Mouse (Mus musculus) cerebellum, adult 8-10 months (tissue): ENCODE results near the gene Baiap3.

Experiments
- DNase-seq: peaks from one replicate; pipeline ENCODE4 v3.0.0; 2022

Gene Baiap3

DNA sequence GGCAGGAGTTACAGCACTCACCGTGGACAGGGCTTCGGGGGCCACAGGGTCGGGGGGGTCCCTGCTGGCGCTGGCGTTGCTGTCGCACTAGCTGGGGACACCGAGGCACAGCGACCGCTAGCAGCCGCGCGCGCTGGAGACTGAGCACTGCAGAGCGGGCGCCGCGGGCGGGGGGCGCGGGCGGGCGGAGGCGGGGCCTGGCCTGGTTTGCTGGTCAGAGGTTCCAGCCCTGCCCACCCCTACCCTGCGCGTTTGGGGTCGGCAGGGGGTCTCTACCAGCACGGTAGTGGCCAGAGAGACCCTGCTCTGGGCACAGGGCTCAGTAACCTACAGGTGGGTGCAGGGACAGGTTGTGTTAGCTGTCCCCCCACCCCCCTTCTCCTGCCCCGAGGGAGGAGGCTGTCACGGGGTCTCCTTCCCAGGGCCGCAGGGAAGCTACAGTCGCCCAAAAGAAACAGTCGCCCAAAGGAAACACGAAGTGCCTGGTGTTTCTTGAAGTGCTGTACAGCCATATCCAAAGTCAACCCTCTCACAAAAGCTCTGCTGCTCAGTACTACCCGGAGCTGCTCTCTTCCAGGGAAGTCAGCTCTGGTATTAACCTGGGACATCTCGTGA, at the start of gene Baiap3:
TSS of gene Baiap3 (minus strand) at position 225 of the 615 bp plus-strand sequence.
- no peak for DNase-seq

DNA sequence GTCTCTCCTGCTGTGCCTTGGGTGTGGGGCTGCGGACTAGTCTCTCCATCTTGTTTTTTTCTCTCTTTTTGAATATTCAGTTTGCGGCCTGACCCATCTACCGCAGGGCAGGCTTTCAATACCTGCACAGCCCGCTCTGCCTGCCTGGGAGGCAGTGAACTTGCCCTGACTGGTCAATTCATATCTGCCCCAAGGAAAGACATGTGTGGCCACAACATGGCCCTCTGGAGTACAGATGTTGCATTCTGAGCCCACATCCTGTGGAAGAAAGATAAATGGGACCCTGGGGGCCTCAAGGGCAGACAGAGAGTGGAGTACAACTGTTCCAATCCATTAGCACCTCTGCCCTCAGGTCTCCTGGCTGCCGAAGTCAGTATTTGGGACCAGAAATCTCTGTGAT, 41.9 kb upstream of the Baiap3 start, which contains the start of gene Prss34:
TSS of gene Prss34 (plus strand) at position 301 of the 400 bp plus-strand sequence.
- DNase-seq, result no peak

DNA sequence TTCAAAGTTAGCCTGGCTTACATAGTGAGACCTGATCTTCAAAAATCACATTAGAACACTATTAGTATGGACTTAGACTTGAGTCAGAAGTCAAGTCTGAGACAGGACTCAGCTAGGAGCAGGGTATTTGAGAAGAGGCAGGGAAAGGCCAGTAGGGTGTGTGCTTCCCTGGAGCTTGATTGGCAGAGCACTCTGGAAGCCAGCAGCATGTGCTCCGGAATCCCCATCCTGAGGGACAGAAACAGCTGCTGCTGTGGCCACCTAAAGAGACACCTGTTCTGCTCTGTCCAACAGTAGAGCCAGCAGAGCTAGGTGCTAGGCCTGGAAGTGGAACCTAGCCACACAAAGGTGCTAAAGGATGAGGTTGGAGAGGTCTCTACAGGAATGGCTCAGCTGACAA, 37.9 kb upstream of the Baiap3 start:
- DNase-seq, result no peak

DNA sequence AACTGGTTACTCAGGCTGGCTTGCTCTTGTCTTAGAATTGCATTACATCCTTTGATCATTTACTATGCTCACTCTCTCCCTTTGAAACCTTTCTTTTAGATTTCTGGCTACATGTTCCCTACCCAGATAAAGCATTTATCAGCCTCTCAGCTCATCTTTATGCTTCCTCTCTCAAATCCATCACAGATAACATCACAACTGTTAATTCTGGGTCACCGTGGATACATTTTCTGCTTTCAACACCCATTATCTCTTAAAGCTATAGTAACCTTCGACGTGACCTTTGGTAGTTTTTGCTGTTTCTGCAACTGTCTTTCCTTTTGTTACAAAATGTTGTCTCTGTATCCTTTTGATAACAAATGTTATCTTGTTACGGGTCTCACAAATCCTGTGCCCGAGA, 37.3 kb upstream of the Baiap3 start:
- DNase-seq, result no peak

DNA sequence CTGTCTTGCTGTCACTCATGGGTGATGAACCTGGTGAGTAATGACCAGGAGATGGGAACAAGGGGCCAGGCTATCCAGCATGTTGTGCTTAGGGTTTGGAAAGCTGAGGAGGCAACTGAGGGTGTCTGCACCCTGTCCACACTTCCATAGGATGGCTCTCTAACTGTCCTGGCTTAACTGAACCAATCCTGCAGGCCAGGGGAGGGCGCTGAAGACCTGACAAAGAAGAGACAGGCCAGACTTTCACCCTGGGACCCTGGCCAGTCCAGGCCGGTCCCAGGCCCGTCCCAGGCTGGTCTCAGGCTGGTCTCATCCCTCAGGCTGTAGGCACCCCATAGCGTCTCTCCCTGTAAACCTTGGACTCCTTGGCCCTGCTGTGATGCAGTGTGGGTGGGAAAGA, 34.2 kb upstream of the Baiap3 start:
- DNase-seq, result no peak

DNA sequence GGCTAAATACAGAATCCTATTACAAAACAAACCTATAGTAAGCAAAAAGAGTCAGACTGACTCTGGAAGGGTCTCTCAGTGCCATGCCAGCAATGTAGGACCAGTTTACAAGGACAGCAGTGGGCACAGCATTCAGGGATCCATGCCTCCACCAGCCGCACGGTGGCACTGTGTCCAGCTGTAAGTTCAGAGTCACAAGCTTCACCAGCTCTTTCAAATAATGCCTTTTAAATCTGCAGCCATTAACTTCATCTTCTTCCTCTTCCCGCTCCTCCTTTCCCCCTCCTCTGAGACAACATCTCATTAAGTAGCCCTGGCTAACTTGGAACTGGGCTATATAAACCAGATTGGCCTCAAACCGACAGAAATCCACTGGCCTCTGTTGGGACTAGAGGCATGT, 32.7 kb upstream of the Baiap3 start:
- DNase-seq, result no peak

DNA sequence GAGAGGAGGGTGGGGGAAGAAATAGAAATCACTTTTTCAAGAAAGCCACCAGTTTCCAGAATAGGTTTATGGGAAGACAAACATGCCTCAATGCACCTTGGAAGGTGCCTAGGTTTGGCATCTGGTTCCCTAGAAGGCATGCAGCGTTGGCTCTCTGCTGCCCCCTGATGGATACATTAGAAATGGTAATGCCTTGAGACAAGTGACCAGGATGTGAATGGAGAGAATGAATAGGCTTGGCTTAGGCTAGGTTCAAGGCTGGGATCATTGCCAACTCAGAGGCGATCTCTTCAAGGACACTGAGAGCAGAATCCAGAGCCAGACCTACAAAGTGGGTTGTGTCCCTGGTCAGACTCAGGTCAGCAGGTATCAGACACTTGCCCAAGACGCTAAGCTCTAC, 28.9 kb upstream of the Baiap3 start:
- peak; percentile 80 for DNase-seq

DNA sequence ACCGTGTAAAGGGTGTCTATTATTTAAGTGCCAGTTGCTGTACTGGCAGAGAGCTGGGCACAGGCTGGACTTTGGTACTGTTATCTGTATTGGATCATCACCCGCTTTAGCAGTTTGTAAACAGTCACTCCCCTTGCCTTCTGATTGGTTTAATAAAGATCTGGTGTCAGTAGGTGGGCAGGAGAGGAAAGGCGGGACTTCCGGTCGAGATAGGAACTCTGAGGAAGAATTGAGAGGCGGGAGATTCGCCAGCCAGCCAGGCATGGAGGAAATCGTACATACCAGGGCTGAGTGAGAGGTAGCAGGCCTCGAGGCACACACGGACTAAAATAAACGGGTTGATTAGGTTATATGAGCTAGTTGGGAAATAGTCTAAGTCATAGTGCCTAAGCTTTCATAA, 26.0 kb upstream of the Baiap3 start:
- DNase-seq, result no peak

DNA sequence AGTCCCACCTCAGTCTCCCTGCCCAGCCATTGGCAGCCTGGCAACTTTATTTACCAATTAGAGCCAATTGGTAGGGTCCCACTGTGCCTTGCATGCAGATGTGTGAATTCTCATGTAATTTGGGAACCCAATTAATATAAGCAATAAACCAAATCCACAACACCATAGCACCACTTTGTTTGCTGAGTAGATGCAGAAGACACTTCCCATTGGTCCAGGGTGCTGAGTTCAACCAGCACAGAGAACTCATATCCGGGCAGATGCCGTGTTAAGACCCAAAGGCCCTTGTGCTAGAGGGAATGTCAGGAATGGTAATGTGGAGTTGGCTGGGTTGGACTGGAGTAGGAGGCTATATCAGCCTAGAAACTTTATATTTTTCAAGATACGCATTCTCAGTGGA, 19.7 kb upstream of the Baiap3 start:
- DNase-seq, result no peak

DNA sequence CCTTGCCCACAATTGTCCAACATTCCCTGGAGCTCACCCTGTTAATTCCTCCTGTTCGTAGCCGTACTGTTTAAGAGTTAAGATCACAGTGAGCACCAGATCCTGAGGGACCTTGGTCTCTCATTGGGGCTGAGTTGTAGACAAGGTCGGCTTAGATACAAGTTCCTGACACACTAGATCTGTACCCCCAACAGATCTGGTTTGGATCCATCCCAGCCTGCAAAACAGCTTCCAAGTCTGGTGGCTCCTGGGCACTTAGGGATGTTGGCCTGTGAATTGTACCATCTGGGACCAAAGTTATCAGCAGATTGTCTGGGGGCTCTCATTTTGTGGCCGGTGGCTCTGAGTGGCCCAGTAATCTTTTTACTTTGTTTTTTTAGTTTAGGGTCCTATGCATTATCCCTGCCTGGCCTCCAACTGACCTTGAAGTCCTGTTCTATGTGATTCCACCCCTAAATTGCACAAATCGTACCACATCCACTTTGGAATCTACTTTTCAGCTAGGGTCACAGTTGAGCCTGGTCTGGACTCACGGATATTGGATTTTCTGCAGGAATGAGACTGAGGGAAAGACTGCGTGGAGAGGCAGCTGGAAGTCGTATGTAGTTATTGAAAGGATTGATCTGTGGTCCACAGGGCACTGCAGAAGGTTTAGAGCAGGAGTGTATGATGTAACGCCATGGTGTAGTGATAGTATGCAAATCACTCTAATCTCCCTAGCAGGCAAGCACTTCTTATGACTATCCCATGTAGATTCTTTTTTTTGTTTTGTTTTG, 18.6 kb upstream of the Baiap3 start, which contains the start of gene Ube2i:
TSS of gene Ube2i (minus strand) at position 52 of the 776 bp plus-strand sequence.
- no peak for DNase-seq

DNA sequence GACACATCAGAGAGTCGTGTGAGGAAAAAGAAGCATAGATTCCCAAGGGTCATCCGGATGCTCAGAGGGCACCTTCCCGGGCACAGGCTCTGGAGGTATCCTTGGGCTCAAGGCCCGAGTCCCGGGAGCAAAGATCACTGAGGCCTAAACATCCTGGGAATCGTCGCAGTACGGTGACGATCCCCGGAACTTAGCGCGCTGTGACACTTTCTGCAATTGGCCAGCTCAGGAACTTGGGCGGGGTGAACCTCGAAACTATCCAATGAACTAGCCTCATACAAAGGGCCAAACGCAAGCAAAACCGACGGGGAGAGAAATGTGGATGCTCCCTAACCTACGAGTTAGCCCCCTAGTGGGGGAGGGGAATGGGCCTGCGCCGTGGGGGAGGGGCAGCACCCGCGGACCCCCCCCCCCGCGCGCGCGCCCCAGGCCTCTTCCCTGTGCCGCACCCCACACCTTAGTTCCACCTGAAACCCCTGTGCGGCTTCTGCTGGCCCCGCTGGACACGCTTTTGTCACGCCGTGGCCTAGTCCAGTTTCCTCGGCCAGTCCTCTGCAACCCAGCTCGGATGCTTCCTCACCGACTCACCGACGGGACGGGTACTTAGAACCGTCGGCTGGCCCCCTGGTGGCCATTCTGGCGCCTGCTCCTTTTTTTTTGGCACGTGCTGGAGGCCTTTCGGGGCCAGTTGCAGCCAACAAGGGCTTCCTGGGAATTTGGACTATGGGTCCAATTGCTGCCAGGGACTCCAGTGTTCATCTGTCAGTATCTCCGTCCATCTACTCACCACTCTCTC, 17.7 kb upstream of the Baiap3 start:
- DNase-seq, result peak; percentile 98

DNA sequence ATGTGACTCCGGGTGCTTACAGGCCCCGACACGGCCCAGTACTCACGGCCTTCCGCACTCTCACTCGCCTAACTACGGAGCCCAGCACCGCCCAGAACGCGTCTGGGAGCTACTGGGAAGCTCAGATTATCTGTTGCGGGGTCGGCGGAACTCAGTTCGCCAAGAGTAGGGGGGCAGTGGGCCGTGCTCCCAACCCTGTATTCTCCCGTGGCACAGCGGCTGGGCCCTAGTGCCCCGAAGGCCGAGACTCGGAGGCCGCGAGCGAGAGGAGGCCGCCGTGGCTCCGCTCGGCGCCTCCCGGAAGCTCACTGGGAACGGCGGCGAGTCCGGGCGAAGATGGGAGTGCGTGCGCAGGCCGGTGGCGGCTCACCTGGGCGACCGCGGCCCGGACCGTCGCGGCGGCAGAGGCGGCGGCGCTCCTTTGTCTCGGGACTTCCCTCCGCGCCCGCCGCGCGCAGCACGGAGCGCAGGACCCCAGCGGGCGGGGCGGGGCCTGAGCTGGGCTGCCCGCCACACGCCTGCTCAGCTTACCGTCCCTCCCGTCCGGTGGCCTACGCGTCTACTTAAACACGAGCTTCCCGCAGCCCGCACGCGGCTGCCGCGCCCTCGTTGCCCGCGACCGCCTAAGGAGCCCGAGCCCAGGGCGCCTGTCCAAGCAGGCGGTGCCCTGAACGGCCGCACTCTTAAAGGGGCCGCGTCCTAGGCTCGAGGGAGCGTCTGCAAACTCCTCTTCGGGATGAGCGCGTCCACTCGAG, 17.0 kb upstream of the Baiap3 start:
- peak; percentile 95 for DNase-seq

DNA sequence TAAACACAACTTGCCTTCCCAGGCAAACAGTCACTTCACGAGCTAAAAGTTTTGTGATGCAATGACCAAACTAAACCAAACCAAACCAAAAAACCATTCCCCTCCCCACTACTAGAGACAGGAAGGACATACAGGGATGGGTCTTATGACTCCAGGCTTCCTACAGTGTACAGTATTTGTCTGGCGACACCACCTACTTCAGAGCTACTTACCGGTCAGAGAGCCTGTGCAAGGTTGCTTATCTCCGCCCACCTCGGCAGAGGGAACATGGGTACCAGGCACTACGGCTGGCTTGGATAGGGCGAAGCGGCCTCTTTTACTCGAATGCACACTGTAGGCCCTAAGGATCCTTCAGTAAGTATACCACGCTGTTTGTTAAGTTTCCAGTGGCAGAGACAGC, 16.2 kb upstream of the Baiap3 start:
- DNase-seq, result no peak

DNA sequence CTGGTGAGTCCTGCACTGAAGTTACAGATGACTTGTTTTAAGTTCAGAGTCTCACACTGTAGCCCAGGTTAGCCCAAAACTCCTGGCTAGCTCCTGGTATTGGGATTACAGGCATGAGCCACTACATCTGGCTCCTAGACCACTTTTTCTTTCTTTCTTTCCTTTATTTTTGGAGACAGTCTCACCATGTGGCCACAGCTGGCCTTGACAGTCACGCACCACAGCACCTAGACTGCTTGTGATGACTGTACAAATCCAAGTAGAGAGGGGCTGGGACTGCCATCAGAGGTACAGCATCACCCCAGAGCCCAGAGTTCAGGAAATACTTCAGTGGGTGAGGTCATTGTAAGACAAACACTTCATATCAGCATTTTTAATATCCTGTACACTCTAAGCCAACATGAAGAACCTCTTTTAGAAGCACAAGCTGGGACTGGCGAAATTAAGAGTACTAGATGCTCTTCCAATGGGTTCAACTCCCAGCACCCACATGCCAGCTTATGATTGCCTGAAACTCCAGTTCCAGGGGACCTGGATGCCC, 14.7 kb upstream of the Baiap3 start:
- DNase-seq, result no peak

DNA sequence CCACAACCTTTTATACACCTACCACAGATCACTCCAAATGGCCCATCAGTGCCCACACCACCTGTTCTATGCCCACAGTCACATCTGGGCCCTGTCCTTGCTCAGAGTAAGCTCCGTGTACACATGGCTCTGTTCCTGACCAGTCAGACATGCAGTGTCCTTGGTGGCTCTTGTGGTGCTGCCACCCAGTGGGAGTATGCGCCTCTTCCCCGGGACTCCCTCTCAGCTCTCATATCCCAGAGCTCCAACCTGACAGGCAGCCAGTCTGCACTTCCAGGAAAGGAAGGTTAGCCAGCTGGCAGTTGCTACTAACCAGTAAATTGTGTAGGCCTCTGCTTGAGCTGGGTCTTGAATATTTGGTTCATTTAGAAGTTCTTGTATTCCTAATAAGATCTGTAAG, 8.3 kb upstream of the Baiap3 start:
- DNase-seq, result no peak

DNA sequence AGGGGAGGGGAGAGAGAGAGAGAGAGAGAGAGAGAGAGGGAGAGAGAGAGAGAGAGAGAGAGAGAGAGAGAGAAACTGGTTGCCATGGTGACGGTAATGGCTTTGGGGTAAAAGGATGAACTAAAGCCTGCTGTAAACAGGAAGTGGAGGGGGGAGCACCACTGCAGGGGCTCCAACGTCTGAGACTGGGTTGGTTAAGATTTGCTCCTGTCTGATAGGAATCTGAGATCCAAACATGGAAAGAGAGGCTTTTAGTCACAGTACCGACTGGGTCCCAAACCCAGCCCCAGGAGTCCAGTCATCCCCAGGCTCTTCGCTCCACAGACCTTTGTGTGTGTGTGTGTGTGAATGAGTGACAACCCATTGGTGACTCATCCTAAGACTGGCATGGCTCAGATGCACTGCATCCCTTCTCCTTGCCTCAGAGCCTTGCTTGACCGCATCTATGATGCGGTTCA, 1.7 kb upstream of the Baiap3 start:
- no peak for DNase-seq

DNA sequence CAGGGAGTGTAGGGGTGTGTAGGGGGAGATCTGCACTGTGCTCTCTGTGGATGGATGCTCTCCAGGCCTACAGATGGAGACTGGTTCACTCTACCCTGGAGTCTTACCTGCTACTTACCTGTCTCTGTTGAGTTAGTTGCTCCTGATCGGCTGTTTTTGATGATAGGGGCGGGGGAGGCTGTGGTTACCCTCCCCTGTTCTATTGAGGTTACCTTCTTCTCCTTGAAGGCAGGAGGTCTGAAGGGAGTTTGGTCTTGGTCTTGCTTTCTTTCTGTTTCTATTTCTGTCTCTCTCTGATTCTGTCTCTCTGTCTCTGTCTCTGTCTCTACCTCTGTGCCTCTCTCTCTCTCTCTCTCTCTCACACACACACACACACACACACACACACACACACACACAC, 1.1 kb downstream of the Baiap3 start:
- no peak for DNase-seq

DNA sequence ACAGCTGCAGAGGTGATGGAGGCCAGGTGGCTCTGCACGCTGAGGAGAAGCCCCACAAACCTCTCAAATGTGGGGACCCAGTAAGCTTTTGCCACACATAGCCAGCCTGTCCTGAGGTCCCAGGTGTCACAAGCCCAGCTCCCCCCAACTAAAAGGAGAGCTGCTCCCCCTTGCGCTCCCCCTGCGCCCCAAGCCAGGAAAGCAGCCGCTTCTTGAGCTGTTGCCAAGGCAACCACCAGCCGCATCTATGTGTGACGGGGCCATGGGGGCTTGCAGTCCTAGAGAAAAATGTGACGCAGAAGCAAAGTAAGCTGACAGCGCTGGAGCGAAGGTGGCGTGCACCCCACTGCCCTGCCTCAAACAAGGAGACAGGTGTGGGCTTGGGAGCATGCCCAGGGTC, 2.4 kb downstream of the Baiap3 start:
- no peak for DNase-seq

DNA sequence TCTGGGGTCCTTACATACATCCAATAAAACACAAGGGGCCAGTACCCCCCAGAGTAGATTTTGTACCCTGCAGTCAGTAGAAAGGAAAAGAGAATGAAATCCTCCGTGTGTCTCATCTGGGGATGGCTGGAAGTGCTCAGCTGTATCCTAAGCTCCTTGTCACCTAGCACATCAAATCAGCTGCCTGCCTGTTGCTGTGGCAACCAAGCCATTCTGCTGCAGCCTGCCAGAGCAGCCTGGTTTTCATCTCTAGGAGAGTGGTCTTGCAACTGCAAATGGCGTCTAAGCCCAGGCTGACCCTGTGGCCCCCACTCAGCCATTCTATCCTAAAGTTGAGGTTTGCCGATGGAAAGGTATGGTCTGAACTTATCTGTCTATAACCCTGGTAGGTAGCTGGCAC, 3.5 kb downstream of the Baiap3 start:
- DNase-seq, result no peak

DNA sequence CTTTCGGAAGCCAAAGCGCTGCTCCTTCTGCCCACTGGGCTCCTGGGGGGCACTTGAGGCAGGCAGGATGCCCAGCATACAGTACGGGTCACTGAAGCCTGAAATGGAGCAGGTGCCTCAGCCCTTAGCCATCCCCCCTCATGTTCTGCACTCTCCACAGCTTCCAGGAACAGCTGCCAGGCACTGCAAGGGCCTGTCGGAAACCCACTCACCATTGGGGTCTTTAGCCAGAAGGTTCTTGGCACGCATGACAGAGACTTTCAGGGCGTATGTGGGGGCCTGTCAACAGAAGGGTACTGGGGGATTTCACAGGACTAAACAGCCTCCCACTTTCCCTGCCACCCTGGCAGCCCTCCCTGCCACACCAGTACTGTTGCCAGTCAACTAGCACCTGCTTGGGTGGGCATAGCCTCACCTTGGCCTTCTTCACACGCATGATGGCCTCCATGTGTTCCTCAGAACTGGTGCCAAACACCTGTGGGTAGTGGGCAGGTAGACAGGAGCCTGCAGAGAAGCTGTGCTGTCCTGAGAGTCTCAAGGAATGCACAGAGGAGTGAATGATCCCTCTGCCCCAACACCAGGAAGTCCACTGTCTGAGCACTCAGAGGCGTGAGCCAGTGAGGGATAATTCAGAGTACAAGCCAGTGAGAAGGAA, 5.9 kb downstream of the Baiap3 start:
- DNase-seq, result no peak

DNA sequence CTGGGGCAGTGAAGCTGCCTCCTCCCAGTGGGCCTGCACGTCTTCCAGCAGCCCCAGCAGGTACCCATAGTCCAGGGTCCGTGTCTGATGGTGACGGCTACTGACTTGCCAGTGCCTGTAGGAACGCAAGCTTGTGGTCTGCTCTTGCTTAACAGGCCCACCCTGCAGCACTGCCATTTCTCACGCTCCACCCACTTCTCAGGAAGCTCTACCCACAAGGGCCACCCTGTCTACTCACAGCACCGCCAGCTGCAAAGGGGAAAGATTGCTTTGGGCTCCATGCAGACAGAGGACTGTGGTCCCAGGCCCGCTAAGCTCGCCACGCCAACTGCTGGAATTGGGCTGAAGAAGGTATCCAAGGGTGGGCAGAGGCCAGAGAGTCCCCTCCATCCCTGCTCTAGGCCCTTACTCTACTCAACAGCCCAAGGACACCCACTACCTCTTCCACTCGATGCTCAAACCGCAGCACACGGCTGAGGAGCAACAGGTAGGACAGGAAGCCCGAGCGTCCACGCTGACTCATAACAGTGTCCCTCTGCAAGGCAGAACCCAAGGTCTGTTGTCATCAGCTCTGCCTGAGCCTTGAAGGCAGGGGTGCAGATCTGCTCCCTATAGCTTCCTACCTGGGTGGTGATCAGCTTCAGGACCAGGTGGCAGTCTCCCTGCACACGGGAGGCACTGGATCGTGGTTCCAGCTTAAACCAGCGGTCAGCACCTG, 8.0 kb downstream of the Baiap3 start:
- no peak for DNase-seq
